12 mouse cellular contexts compared by ENCODE assay signal in genomic region chr5:111163377-111163776, GRCm38 (mm10).
A peak's percentile ranks its signal among the peaks of the same experiment; 100 is the strongest.
DNase-seq lines count a peak whose midpoint lies in the region; ATAC-seq and TF ChIP-seq lines count a peak whose summit lies in the region.
"Had no signal": no experiment of that assay in that cellular context is flagged by ENCODE, and none has a peak within 500 bp of the region (broad histone marks: within the 10 kb centered on the region; RNA-seq: fewer than 3 reads in every experiment).

No protein-coding gene starts in this region.

- H3K4me3 ChIP-seq in intestine, embryonic 14.5 days (ENCODE audit: low read depth, low read length), result no peak overlapping the region
- H3K4me3 ChIP-seq in intestine, postnatal 0 days (ENCODE audit: low read depth, low read length), result no peak overlapping the region
- H3K4me3 ChIP-seq in forebrain, embryonic 11.5 days (ENCODE audit: low read depth, low read length), result no peak overlapping the region
- H3K4me3 ChIP-seq in hindbrain, embryonic 14.5 days (replicated peaks; ENCODE audit: low read length), result no peak overlapping the region
- no peak overlapping the region for H3K4me3 ChIP-seq in midbrain, postnatal 0 days (ENCODE audit: low read depth, low read length)
- H3K4me3 ChIP-seq: gastrocnemius, adult 2 months had no signal

- H3K4me2 ChIP-seq in intestine, embryonic 14.5 days (ENCODE audit: low read length), result no peak overlapping the region
- no peak overlapping the region for H3K4me2 ChIP-seq in intestine, postnatal 0 days (replicated peaks; ENCODE audit: low read depth)
- no peak overlapping the region for H3K4me2 ChIP-seq in forebrain, embryonic 11.5 days (ENCODE audit: low read depth, low read length, severe bottlenecking)
- H3K4me2 ChIP-seq in hindbrain, embryonic 14.5 days (replicated peaks), result peak overlapping the region; percentile 6; the same call in 1 of the 2 replicates
- H3K4me2 ChIP-seq in midbrain, postnatal 0 days (ENCODE audit: low read depth, low read length, poor library complexity, severe bottlenecking), result peak overlapping the region; percentile 10; the same call in 1 of the 2 replicates
- H3K4me2 ChIP-seq: heart, embryonic 11.5 days had no signal

- no peak for TF ChIP-seq CTCF in intestine, postnatal 0 days (IDR thresholded peaks at IDR 0.05; ENCODE audit: low read depth)
- TF ChIP-seq CTCF in midbrain, postnatal 0 days (IDR thresholded peaks at IDR 0.05), result no peak

- ATAC-seq in intestine, embryonic 14.5 days (replicated peaks; ENCODE audit: low FRiP score, low TSS enrichment, low read depth), result no peak
- no peak for ATAC-seq in intestine, postnatal 0 days
- peak; percentile 26 for ATAC-seq in forebrain, embryonic 11.5 days (replicated peaks; ENCODE audit: low FRiP score)
- no peak for ATAC-seq in hindbrain, embryonic 14.5 days (ENCODE audit: low FRiP score)
- ATAC-seq in midbrain, postnatal 0 days (ENCODE audit: low FRiP score), result no peak

- 32% methylated on average over 11 of the region's 11 CpGs for WGBS in intestine, embryonic 14.5 days
- WGBS in intestine, postnatal 0 days, result 47% methylated on average over 11 of the region's 11 CpGs
- WGBS in forebrain, embryonic 11.5 days, result 34% methylated on average over 11 of the region's 11 CpGs
- 15% methylated on average over 11 of the region's 11 CpGs for WGBS in hindbrain, embryonic 14.5 days
- 19% methylated on average over 11 of the region's 11 CpGs for WGBS in midbrain, postnatal 0 days

- 0 out of 2 replicates have a peak overlapping the region, but pooled peaks have one; percentile 18 for H3K27ac ChIP-seq in intestine, embryonic 14.5 days (ENCODE audit: low read depth)
- H3K27ac ChIP-seq in intestine, postnatal 0 days (ENCODE audit: low read depth, low read length), result no peak overlapping the region
- peak overlapping the region; percentile 53; the same call in 1 of the 2 replicates for H3K27ac ChIP-seq in forebrain, embryonic 11.5 days (ENCODE audit: low read depth, low read length)
- H3K27ac ChIP-seq in hindbrain, embryonic 14.5 days, result peak overlapping the region; percentile 80
- H3K27ac ChIP-seq in midbrain, postnatal 0 days (ENCODE audit: low read depth, low read length), result no peak overlapping the region
- H3K27ac ChIP-seq: gastrocnemius, adult 2 months had no signal

- no peak for DNase-seq in intestine, embryonic 14.5 days (ENCODE audit: low spot score)
- DNase-seq in forebrain, embryonic 11.5 days (ENCODE audit: low spot score), result no peak
- DNase-seq in hindbrain, embryonic 14.5 days (ENCODE audit: low spot score), result no peak
- DNase-seq in midbrain, postnatal 0 days (ENCODE audit: low spot score), result peak; percentile 57
- no peak for DNase-seq in natural killer cell, adult 2 months (ENCODE audit: low spot score in 2 of 2)
- DNase-seq in cerebellum, adult 9-10 months, result no peak
- no peak for DNase-seq in adrenal gland, postnatal 36 days
- DNase-seq: adrenal gland, postnatal 14 days; gastrocnemius, adult 2 months; lung, adult 2 months had no signal

- no peaks in the 10 kb centered on the region for H3K27me3 ChIP-seq in intestine, embryonic 14.5 days (replicated peaks; ENCODE audit: control insufficient read depth, insufficient read depth, low read length)
- no peaks in the 10 kb centered on the region for H3K27me3 ChIP-seq in intestine, postnatal 0 days (replicated peaks; ENCODE audit: control insufficient read depth, insufficient read depth, low read length)
- H3K27me3 ChIP-seq in forebrain, embryonic 11.5 days (ENCODE audit: control insufficient read depth, insufficient read depth, low read length), result no peaks in the 10 kb centered on the region
- H3K27me3 ChIP-seq in hindbrain, embryonic 14.5 days (ENCODE audit: control insufficient read depth, insufficient read depth, low read length), result no peaks in the 10 kb centered on the region
- H3K27me3 ChIP-seq in midbrain, postnatal 0 days (ENCODE audit: insufficient read depth, low read length), result no peaks in the 10 kb centered on the region

- no peaks in the 10 kb centered on the region for H3K36me3 ChIP-seq in intestine, embryonic 14.5 days (ENCODE audit: control insufficient read depth, insufficient read depth, low read length)
- H3K36me3 ChIP-seq in intestine, postnatal 0 days (ENCODE audit: control insufficient read depth, insufficient read depth), result no peaks in the 10 kb centered on the region
- no peaks in the 10 kb centered on the region for H3K36me3 ChIP-seq in forebrain, embryonic 11.5 days (ENCODE audit: control insufficient read depth, insufficient read depth, low read length)
- H3K36me3 ChIP-seq in hindbrain, embryonic 14.5 days (replicated peaks; ENCODE audit: control insufficient read depth, insufficient read depth), result no peaks in the 10 kb centered on the region
- H3K36me3 ChIP-seq in midbrain, postnatal 0 days (ENCODE audit: insufficient read depth, low read length), result no peaks in the 10 kb centered on the region

- peaks cover 38% of the 10 kb centered on the region for H3K4me1 ChIP-seq in intestine, embryonic 14.5 days (replicated peaks; ENCODE audit: control insufficient read depth, insufficient read depth, low read length)
- no peaks in the 10 kb centered on the region for H3K4me1 ChIP-seq in intestine, postnatal 0 days (replicated peaks; ENCODE audit: control insufficient read depth, insufficient read depth, low read length)
- peaks cover 26% of the 10 kb centered on the region for H3K4me1 ChIP-seq in forebrain, embryonic 11.5 days (replicated peaks; ENCODE audit: control insufficient read depth, insufficient read depth, low read length)
- H3K4me1 ChIP-seq in hindbrain, embryonic 14.5 days (replicated peaks; ENCODE audit: control insufficient read depth, insufficient read depth, low read length), result peaks cover 54% of the 10 kb centered on the region
- peaks cover 27% of the 10 kb centered on the region; the same call in 1 of the 2 replicates for H3K4me1 ChIP-seq in midbrain, postnatal 0 days (ENCODE audit: insufficient read depth, low read length)

- H3K9me3 ChIP-seq in intestine, embryonic 14.5 days (ENCODE audit: control insufficient read depth, low read length), result no peaks in the 10 kb centered on the region
- H3K9me3 ChIP-seq in intestine, postnatal 0 days (ENCODE audit: control insufficient read depth), result no peaks in the 10 kb centered on the region
- H3K9me3 ChIP-seq in forebrain, embryonic 11.5 days (ENCODE audit: control insufficient read depth, low read length), result no peaks in the 10 kb centered on the region
- no peaks in the 10 kb centered on the region for H3K9me3 ChIP-seq in hindbrain, embryonic 14.5 days (ENCODE audit: control insufficient read depth, low read length)
- no peaks in the 10 kb centered on the region for H3K9me3 ChIP-seq in midbrain, postnatal 0 days (ENCODE audit: low read length)

- no peak overlapping the region for H3K9ac ChIP-seq in intestine, embryonic 14.5 days (ENCODE audit: low read length)
- H3K9ac ChIP-seq in intestine, postnatal 0 days (ENCODE audit: low read depth, low read length), result no peak overlapping the region
- H3K9ac ChIP-seq in forebrain, embryonic 11.5 days (ENCODE audit: low read length), result peak overlapping the region; percentile 5; the same call in 1 of the 2 replicates
- H3K9ac ChIP-seq in hindbrain, embryonic 14.5 days, result peak overlapping the region; percentile 39; the same call in 1 of the 2 replicates
- no peak overlapping the region for H3K9ac ChIP-seq in midbrain, postnatal 0 days (replicated peaks; ENCODE audit: low read length, poor library complexity, severe bottlenecking)

Comparison
In these comparisons a context has a peak if more than half of its experiments do, and no peak if none do; other contexts are left out.
1. H3K27ac ChIP-seq: peak in intestine, embryonic 14.5 days (single experiment), forebrain, embryonic 11.5 days (single experiment) and hindbrain, embryonic 14.5 days (single experiment); none in intestine, postnatal 0 days (single experiment) and midbrain, postnatal 0 days (single experiment).
2. H3K4me2 ChIP-seq: peak in hindbrain, embryonic 14.5 days (single experiment) and midbrain, postnatal 0 days (single experiment); none in intestine, embryonic 14.5 days (single experiment), intestine, postnatal 0 days (single experiment) and forebrain, embryonic 11.5 days (single experiment).
3. H3K9ac ChIP-seq: peak in forebrain, embryonic 11.5 days (single experiment) and hindbrain, embryonic 14.5 days (single experiment); none in intestine, embryonic 14.5 days (single experiment), intestine, postnatal 0 days (single experiment) and midbrain, postnatal 0 days (single experiment).